Mouse (Mus musculus): ENCODE results near the gene Nfasc. TPM values are rescaled to one million over a fixed set of nuclear protein-coding genes. Genes with fewer than 3 reads are reported as not detected.

Gene Nfasc
- polyA plus RNA-seq, 1 experiment from 2014 or later: 0.12 TPM

- Histone ChIP-seq H3K27me3 (replicated peaks) (peaks cover 76% of the 10 kb centered on the region), H3K9ac (no peak overlapping the region), H3K36me3 (no peaks in the 10 kb centered on the region), H3K4me2 (no peak overlapping the region), H3K27ac (no peak overlapping the region), H3K4me3 (no peak overlapping the region), H3K4me1 (peaks cover 4% of the 10 kb centered on the region; the same call in 1 of the 2 replicates), H3K9me3 (replicated peaks) (no peaks in the 10 kb centered on the region)
- no peak for ATAC-seq
- WGBS (ENCODE audit: insufficient replicate concordance): 51% methylated on average over 8 of the region's 8 CpGs
Observed at GRCm38 (mm10) chr1:132543789-132544188, 197.8 kb downstream of the Nfasc start.

- H3K27ac ChIP-seq: no peak within 1 kb of the TSS
- no peak for ATAC-seq
- no peaks in the 10 kb centered on the region for H3K36me3 ChIP-seq
- peaks cover 81% of the 10 kb centered on the region for H3K27me3 ChIP-seq (replicated peaks)
- 5% methylated on average over 30 of the region's 30 CpGs for WGBS (ENCODE audit: insufficient replicate concordance)
- no peaks in the 10 kb centered on the region for H3K9me3 ChIP-seq (replicated peaks)
- H3K4me1 ChIP-seq: peaks cover 4% of the 10 kb centered on the region; the same call in 1 of the 2 replicates
- no peak within 1 kb of the TSS for H3K4me2 ChIP-seq
- H3K4me3 ChIP-seq: no peak within 1 kb of the TSS
- H3K9ac ChIP-seq: no peak within 1 kb of the TSS
Observed at GRCm38 (mm10) chr1:132542762-132543306, 198.8 kb downstream of the Nfasc start, which contains the start of gene Cntn2. TSS of gene Cntn2 (minus strand) at chr1:132543256.

GRCm38 (mm10) chr1:132541824-132542599 lies 199.6 kb downstream of the Nfasc start:
- H3K27ac ChIP-seq: no peak overlapping the region
- ATAC-seq: no peak
- H3K36me3 ChIP-seq: no peaks in the 10 kb centered on the region
- H3K9ac ChIP-seq: no peak overlapping the region
- peaks cover 88% of the 10 kb centered on the region for H3K27me3 ChIP-seq (replicated peaks)
- H3K4me2 ChIP-seq: no peak overlapping the region
- H3K4me1 ChIP-seq: peaks cover 4% of the 10 kb centered on the region; the same call in 1 of the 2 replicates
- H3K9me3 ChIP-seq (replicated peaks): no peaks in the 10 kb centered on the region
- WGBS (ENCODE audit: insufficient replicate concordance): 8% methylated on average over 5 of the region's 5 CpGs
- no peak overlapping the region for H3K4me3 ChIP-seq

- no peak for ATAC-seq
- Histone ChIP-seq H3K9ac (no peak overlapping the region), H3K4me3 (no peak overlapping the region), H3K27ac (no peak overlapping the region), H3K36me3 (no peaks in the 10 kb centered on the region), H3K9me3 (replicated peaks) (no peaks in the 10 kb centered on the region), H3K4me2 (no peak overlapping the region), H3K4me1 (peaks cover 4% of the 10 kb centered on the region; the same call in 1 of the 2 replicates), H3K27me3 (replicated peaks) (peaks cover 88% of the 10 kb centered on the region)
- 6% methylated on average over 14 of the region's 14 CpGs for WGBS (ENCODE audit: insufficient replicate concordance)
Observed at GRCm38 (mm10) chr1:132541171-132541823, 200.3 kb downstream of the Nfasc start.

- Histone ChIP-seq H3K27me3 (replicated peaks) (peaks cover 82% of the 10 kb centered on the region), H3K4me1 (peaks cover 4% of the 10 kb centered on the region; the same call in 1 of the 2 replicates), H3K27ac (no peak overlapping the region), H3K9me3 (replicated peaks) (no peaks in the 10 kb centered on the region), H3K4me2 (no peak overlapping the region), H3K36me3 (no peaks in the 10 kb centered on the region), H3K9ac (no peak overlapping the region), H3K4me3 (no peak overlapping the region)
- 38% methylated on average over 7 of the region's 7 CpGs for WGBS (ENCODE audit: insufficient replicate concordance)
- no peak for ATAC-seq
Observed at GRCm38 (mm10) chr1:132540701-132541100, 200.9 kb downstream of the Nfasc start.

- no peak for ATAC-seq
- Histone ChIP-seq H3K4me2 (no peak overlapping the region), H3K36me3 (no peaks in the 10 kb centered on the region), H3K27ac (no peak overlapping the region), H3K9ac (no peak overlapping the region), H3K4me3 (no peak overlapping the region), H3K9me3 (replicated peaks) (no peaks in the 10 kb centered on the region), H3K4me1 (peaks cover 4% of the 10 kb centered on the region; the same call in 1 of the 2 replicates), H3K27me3 (replicated peaks) (peaks cover 84% of the 10 kb centered on the region)
- WGBS (ENCODE audit: insufficient replicate concordance): 56% methylated on average over 5 of the region's 5 CpGs
Observed at GRCm38 (mm10) chr1:132537736-132538135, 203.9 kb downstream of the Nfasc start.

- H3K9ac ChIP-seq: no peak overlapping the region
- WGBS (ENCODE audit: insufficient replicate concordance): 59% methylated on average over 3 of the region's 3 CpGs
- no peaks in the 10 kb centered on the region for H3K36me3 ChIP-seq
- peaks cover 83% of the 10 kb centered on the region for H3K27me3 ChIP-seq (replicated peaks)
- no peak for ATAC-seq
- H3K4me1 ChIP-seq: 0 out of 2 replicates have a peak, but pooled peaks cover 4% of the 10 kb centered on the region
- H3K4me2 ChIP-seq: no peak overlapping the region
- no peak overlapping the region for H3K27ac ChIP-seq
- no peaks in the 10 kb centered on the region for H3K9me3 ChIP-seq (replicated peaks)
- H3K4me3 ChIP-seq: no peak overlapping the region
Observed at GRCm38 (mm10) chr1:132536416-132536815, 205.2 kb downstream of the Nfasc start.

- Histone ChIP-seq H3K36me3 (no peaks in the 10 kb centered on the region), H3K9me3 (replicated peaks) (no peaks in the 10 kb centered on the region), H3K27ac (no peak overlapping the region), H3K4me2 (no peak overlapping the region), H3K4me3 (no peak overlapping the region), H3K9ac (no peak overlapping the region), H3K27me3 (replicated peaks) (peaks cover 79% of the 10 kb centered on the region), H3K4me1 (0 out of 2 replicates have a peak, but pooled peaks cover 3% of the 10 kb centered on the region)
- ATAC-seq: no peak
- 77% methylated on average over 4 of the region's 4 CpGs for WGBS (ENCODE audit: insufficient replicate concordance)
Observed at GRCm38 (mm10) chr1:132535541-132535940, 206.1 kb downstream of the Nfasc start.

GRCm38 (mm10) chr1:132533840-132534239 lies 207.8 kb downstream of the Nfasc start:
- WGBS (ENCODE audit: insufficient replicate concordance): 7% methylated on average over 7 of the region's 8 CpGs

GRCm38 (mm10) chr1:132532521-132532920 lies 209.1 kb downstream of the Nfasc start:
- Histone ChIP-seq H3K36me3 (no peaks in the 10 kb centered on the region), H3K27me3 (replicated peaks) (peaks cover 65% of the 10 kb centered on the region), H3K4me3 (no peak overlapping the region), H3K9me3 (replicated peaks) (no peaks in the 10 kb centered on the region), H3K4me2 (no peak overlapping the region), H3K27ac (no peak overlapping the region), H3K9ac (no peak overlapping the region), H3K4me1 (0 out of 2 replicates have a peak, but pooled peaks cover 3% of the 10 kb centered on the region)
- WGBS (ENCODE audit: insufficient replicate concordance): 36% methylated on average over 9 of the region's 9 CpGs
- no peak for ATAC-seq

More at GRCm38 (mm10) chr1:132533840-132534239, 207.8 kb downstream of the Nfasc start:
- Histone ChIP-seq H3K36me3 (no peaks in the 10 kb centered on the region), H3K27ac (no peak overlapping the region), H3K9me3 (replicated peaks) (no peaks in the 10 kb centered on the region), H3K4me1 (0 out of 2 replicates have a peak, but pooled peaks cover 3% of the 10 kb centered on the region), H3K9ac (no peak overlapping the region), H3K4me2 (no peak overlapping the region), H3K4me3 (no peak overlapping the region), H3K27me3 (replicated peaks) (peaks cover 68% of the 10 kb centered on the region)
- ATAC-seq: no peak

GRCm38 (mm10) chr1:132530631-132531191 lies 210.9 kb downstream of the Nfasc start:
- Histone ChIP-seq H3K36me3 (no peaks in the 10 kb centered on the region), H3K9ac (no peak overlapping the region), H3K4me2 (no peak overlapping the region), H3K9me3 (replicated peaks) (no peaks in the 10 kb centered on the region), H3K4me3 (no peak overlapping the region), H3K27ac (no peak overlapping the region), H3K4me1 (0 out of 2 replicates have a peak, but pooled peaks cover 3% of the 10 kb centered on the region), H3K27me3 (replicated peaks) (peaks cover 62% of the 10 kb centered on the region)
- no peak for ATAC-seq
- WGBS (ENCODE audit: insufficient replicate concordance): 2% methylated on average over 5 of the region's 5 CpGs
